Mouse (Mus musculus): ENCODE results near the gene Sh3glb1.

Gene Sh3glb1

GRCm38 (mm10) chr3:144669944-144670874 lies 49.9 kb downstream of the Sh3glb1 start:
- no peak for DNase-seq (ENCODE audit: low read depth)

GRCm38 (mm10) chr3:144669457-144669864 lies 50.7 kb downstream of the Sh3glb1 start:
- DNase-seq (ENCODE audit: low read depth): no peak

GRCm38 (mm10) chr3:144668949-144669348 lies 51.2 kb downstream of the Sh3glb1 start:
- DNase-seq (ENCODE audit: low read depth): no peak

- no peak for DNase-seq (ENCODE audit: low read depth)
Measured at GRCm38 (mm10) chr3:144668039-144668438, 52.1 kb downstream of the Sh3glb1 start.

GRCm38 (mm10) chr3:144664363-144665299 lies 55.5 kb downstream of the Sh3glb1 start:
- DNase-seq (ENCODE audit: low read depth): no peak

- no peak for DNase-seq (ENCODE audit: low read depth)
Measured at GRCm38 (mm10) chr3:144663415-144664093, 56.6 kb downstream of the Sh3glb1 start.

GRCm38 (mm10) chr3:144662215-144662852 lies 57.8 kb downstream of the Sh3glb1 start:
- DNase-seq (ENCODE audit: low read depth): no peak

- DNase-seq (ENCODE audit: low read depth): no peak
Measured at GRCm38 (mm10) chr3:144661439-144661838, 58.7 kb downstream of the Sh3glb1 start.

- DNase-seq (ENCODE audit: low read depth): no peak
Measured at GRCm38 (mm10) chr3:144644202-144644601, 75.9 kb downstream of the Sh3glb1 start.

GRCm38 (mm10) chr3:144643301-144643871 lies 76.7 kb downstream of the Sh3glb1 start:
- no peak for DNase-seq (ENCODE audit: low read depth)

GRCm38 (mm10) chr3:144642141-144642540 lies 78.0 kb downstream of the Sh3glb1 start:
- DNase-seq (ENCODE audit: low read depth): no peak

GRCm38 (mm10) chr3:144640033-144640432 lies 80.1 kb downstream of the Sh3glb1 start:
- DNase-seq (ENCODE audit: low read depth): no peak

GRCm38 (mm10) chr3:144639387-144639786 lies 80.7 kb downstream of the Sh3glb1 start:
- DNase-seq (ENCODE audit: low read depth): no peak

GRCm38 (mm10) chr3:144638110-144638509 lies 82.0 kb downstream of the Sh3glb1 start:
- no peak for DNase-seq (ENCODE audit: low read depth)

GRCm38 (mm10) chr3:144635236-144635635 lies 84.9 kb downstream of the Sh3glb1 start:
- DNase-seq (ENCODE audit: low read depth): no peak
